Mouse (Mus musculus): Measurements from ENCODE around the gene Ncoa1.
A peak's percentile ranks its signal among the peaks of the same experiment; 100 is the strongest.
"Not testable (repeated sequence)": the region's sequence is repeated elsewhere in the genome, so short reads cannot be mapped to it uniquely, and the experiment has no call there.

The Ncoa1 gene

DNA sequence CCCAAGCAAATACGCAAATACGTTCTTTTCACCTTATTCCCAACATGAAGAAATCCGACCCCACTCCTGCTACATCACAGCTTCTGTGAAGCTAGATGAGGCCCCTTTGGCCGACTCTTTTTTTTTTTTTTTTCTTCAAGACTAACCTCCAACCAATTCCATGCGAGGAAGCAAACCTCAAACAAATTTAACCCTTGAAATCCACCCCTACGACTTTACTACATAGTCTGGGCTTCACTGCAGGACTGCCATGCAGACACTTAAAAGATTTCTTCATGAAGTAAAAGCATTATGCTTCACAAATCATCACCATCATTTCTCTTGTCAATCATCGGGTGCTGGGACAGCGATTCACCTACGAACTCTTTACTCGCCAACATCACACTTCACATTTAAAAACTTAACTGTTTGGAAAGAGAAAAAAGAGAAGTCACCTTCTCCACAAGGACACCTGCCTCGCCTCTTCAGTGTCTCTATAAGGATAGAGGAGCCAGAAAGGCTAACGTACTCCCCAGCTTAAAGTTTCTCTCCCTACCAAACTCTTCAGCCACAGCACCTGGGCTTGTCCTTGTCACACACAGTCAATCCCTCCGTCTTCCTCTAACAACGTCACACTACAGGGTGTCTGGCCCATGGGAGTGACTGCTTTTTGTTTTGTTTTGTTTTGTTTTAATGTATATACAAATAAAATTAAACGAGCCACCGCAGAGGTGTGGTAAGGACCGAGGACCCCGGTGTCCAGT is 1.6 kb downstream of the Ncoa1 start:
- peak in 1 of 2 experiments; percentile 17 for DNase-seq

DNA sequence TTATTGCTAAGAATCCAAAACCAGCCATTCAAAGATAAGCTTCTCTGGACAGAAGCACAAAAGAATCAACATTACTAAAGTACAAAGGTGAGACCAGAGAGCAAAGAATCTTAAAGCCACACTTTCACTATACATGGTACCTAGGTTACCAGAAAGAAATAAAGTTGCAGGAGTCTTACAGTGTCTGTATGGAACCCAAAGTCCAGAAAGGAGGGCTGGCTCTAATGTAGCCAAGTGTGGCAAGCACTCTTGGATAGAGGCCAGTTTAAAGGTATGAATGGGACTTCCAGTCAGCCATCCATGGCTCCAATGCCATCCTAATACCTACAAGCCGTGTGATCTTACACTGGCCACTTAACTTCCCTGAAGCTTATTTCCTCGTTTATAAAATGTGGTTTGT is 7.9 kb downstream of the Ncoa1 start:
- no peak for DNase-seq

DNA sequence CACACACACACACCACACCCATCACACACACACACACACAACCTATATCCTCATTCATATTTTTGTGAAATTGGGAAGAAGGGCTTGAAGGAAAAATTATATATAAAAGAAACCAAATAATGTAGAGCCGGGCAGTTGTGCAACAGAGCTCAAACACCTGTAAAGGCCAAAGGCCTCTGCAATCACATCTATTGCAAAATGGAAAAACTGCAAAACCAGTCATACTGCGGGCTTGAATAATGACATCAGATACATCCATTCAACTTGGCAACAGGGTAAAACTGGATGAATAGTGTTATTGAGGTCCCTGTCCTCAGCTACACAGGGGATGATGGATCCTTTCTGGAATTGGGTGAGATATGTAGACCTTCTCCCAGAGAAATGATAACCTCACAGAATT is 13.3 kb downstream of the Ncoa1 start:
- no peak for DNase-seq

DNA sequence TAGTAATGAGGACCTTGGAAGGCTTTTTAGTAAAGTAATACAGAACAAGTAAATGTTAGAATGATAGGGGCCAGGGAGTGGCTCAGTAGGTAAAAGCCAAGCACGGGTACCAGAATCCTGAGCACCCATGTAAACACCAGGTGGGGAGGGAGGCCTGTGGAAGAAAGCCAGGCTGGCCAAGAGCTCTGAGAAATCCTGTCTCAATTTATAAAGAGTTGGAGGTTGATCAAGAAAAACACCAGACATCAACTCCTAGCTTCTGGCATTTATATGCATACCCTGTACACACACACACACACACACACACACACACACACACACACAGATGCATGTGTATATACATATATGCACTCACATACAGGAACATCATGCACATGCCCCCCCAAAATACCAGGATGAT is 14.6 kb downstream of the Ncoa1 start:
- no peak for DNase-seq

DNA sequence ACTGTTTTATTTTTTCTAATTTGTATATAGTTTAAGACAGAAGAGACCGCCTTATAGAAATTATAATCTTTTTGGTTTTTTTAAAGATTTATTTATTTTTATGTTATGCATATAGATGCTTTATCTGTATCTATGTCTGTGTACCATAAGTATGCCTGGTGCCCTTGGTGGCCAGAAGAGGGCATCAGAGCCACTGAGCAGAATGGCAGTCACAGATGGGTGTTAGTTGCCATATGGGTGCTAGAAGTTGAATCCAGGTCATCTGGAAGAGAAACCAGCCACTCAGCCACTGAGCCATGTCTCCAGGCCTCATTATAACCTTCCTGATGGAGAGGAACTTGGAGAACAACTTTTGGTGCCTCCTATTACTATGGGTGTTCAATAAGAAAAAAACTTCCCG is 16.0 kb downstream of the Ncoa1 start:
- no peak for DNase-seq

DNA sequence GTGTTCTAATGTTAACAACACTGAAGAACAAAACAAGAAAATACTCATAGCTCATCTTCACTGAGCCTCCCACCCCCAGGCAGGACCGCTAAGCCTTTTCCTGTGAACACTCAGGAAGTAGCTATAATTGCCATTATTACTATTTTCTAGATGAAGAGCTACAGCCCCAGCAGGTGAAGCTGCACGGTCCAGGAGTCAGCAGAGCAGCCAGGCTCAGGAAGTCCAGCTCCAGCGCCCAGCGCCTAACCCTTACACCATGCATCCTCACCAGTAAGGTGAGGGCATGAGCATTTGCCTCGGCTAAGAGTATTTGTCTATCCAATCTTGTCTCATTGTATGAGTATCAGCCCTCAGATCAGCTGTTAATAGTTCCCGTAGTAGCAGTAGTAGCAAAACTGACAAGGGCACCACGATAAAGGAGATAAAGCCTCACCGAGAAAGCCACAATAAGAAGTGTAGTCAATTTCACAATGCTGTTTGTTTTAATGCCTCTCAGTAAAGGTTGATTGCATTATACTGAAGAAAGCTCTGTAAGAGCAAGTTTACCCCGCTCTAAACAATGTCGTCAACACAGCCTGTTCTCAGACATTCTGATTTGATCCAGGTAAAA is 21.9 kb downstream of the Ncoa1 start:
- DNase-seq = peak in 1 of 2 experiments; percentile 28

DNA sequence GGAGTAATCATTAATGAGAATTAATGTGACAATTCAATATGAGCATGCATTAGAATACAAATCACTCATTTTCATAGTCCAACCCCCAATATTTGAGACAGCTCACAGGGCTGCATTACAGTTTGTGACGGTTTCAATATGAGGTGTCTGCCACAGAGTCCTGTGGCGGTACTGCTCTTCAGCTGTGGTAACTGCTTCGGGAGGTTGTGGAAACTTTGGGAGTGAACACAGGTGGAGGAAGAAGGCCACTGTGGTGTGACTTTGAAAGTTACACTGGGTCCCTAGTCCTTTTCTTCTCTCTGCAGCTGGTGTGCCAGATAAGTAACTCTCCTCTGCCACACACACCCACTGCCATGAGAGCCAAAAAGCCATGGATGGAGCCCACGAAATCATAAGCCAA is 22.7 kb downstream of the Ncoa1 start:
- no peak for DNase-seq

DNA sequence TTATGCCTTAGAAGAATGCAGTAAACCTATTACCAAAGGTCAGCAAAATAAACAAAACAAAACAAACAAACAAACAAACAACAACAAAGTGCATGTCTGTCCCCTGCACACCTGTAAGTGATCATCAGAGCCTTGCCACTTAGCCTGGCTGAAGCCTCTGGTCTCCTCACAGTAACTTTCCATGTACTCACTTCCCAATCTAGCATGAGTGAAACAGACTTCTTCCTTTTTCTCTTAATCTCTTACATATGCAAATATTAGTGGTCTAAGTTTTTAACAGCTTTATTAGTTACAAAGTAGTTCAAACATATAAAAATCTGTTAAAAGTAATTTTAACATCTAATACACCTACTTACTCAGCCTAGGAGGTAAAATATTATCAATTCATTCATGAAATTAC is 24.7 kb downstream of the Ncoa1 start:
- DNase-seq = no peak

DNA sequence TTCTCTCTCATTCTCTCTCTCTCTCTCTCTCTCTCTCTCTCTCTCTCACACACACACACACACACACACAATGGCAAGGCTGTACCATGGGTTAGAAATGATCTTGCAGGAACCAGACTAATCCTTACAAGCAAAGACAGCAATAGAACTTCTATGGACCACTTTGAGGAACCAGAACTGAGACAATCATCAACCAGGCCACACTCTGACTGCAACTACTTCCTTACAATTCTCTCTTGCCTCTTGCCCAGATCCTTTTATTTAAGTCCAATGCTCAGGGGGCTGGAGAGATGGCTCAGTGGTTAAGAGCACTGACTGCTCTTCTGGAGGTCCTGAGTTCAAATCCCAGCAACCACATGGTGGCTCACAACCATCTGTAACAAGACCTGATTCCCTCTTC is 26.5 kb downstream of the Ncoa1 start:
- not testable (repeated sequence) for DNase-seq

DNA sequence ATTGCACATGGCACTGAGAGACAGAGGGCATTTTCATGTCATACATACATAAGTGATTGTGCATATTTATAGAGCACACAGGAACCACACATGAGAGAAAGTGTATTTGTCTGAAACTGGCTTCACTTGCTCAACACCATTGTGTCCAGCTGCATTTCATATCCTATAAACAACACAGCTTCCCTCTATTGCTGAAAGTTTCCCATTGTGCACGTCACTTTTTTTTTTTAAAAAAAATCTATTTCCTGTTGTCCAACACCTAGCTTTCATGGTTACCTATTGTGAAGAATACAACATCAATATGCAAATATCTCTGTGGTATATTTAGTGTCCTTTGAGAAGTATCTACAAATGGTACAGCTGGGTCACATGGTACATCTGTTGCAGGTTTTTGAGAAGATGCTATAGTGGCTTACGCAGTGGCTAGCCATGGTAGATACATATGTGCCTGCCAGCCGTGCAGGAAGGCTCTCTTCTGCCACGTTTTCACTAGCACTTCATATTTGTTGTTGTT is 28.8 kb downstream of the Ncoa1 start:
- no peak for DNase-seq

DNA sequence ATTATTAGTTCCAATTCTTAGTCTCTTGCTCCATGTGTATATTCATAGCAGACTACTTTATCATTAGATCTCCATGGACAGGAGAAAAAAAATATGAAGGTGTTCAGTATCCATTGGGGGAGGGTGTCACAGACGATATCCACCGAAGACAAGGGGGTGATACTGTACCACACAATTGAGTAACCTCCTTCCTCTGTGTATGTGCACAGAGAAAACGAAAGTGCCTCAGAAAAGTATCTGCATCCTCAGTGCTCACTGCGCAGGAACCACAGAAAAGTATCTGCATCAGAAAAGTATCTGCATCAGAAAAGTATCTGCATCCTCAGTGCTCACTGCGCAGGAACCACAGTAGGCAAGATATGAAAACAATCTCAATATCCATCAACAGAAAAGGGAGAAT is 32.0 kb downstream of the Ncoa1 start:
- DNase-seq = no peak

DNA sequence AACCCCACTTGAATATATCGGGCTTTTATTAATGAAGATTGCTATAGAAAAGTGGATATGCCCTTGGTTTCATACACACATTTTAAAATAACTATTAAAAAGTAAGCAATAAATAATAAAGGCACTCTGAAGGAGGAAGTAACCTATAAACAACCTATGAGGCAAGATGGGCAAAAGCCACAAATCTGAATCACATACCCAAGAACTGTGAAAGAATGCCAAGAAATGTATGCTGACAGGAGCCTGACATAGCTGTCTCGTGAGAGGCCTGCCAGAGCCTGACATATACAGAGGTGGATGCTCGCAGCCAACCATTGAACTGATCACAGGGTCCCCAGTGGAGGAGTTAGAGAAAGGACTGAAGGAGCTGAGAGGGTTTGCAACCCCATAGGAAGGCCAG is 35.5 kb downstream of the Ncoa1 start:
- no peak for DNase-seq

DNA sequence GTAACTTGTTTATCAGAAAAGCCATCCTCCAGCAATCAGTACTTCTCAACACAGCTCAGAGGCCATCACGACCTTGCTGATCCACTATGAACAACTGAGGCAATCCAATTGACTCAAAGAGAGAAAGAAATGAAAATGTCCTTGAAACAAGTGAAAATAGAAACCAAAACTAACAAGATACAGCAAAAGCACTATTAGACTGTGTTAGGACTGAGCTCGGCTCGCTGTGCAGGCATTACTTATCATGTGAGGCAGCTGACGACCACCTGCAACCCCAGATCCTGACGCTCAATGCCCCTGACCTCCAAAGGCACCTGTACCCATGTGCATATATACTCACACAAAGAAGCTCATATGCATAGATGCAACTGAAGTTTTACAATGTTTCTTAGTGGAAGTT is 40.8 kb downstream of the Ncoa1 start:
- DNase-seq = no peak

DNA sequence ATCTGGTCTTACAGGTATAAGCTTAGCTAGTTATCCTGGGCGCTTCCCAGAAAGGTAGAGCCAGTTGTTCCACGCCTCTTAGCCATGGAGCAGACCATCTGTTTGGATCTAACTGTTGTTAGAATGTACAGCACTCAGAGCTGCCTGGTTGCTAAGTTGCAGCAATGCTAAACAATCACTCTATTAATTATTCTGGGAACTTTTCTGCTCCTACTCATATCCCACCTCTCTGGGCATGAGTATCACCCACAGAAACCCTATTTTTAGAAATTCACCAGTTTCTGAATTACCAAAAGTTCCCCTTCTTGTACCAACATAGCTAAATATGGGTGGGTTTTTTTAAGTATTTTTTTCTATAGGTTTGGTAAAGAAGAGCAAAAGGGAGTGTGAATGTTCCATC is 43.4 kb downstream of the Ncoa1 start:
- no peak for DNase-seq

DNA sequence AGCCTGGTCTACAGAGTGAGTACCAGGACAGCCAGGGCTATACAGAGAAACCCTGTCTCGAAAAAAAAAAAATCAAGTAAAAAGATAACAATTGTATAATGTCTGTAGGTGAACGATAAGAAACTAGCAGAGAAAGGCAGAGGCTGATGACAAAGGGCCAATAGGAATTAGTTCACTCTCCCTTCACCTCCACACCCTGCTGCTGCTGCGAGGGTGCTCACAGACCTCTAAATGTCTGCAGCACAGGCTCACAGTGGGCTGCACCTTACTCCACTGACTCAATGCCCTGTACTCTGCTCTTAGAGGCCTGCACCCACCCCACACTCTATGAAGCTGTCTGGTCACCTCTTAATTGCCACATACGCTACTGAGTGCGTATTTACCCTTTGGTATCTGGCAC is 45.0 kb downstream of the Ncoa1 start:
- DNase-seq = no peak

DNA sequence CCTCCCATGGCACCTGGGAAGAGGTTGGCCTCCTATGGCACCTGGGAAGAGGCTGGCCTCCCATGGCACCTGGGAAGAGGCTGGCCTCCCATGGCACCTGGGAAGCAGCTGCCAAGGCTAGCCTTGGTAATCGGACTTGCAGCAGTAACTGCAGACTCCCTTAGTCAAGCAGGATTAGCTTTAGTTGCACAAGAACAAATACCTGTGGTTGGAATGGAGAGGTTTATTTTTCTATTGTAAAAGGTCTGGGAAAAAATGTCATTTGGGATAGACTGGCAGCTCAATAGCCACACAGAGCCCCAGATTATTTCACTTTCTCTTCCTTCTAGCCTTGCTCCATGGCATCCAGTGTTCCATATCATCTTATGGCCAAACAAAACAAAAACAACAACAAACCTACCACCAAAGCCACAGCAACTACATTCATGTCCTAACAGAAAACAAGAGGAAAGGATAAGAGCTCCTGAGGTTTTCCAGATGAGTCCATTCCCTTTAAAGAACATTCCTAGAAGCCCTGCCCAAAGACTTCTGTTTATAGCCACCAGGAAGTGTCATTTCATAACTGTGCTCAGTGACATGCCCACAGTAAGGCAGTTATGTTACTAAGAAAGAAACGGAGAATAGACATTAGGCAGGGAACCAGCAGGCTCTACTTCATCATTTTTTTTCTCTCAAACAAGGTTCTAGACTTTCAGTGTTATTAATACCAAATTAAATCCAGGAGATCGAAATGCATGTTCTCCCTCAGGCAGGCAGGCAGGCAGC is 46.7 kb downstream of the Ncoa1 start:
- no peak for DNase-seq

DNA sequence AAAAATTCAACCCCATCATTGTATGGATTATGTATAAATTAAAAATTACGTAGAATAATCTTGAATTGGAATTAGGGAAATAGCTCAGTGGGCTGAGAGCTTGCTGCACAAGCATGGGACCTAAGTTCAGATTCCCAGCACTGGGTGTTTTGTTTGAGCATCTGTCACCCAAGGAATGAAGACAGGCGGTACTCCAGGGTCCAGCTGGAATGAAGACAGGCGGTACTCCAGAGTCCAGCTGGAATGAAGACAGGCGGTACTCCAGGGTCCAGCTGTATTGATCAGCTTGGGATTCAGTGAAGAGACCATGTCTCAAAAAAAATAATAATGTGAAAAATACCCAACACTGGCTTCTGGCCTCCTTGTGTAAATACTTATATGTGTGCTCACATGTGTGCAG is 58.2 kb downstream of the Ncoa1 start:
- DNase-seq = no peak

DNA sequence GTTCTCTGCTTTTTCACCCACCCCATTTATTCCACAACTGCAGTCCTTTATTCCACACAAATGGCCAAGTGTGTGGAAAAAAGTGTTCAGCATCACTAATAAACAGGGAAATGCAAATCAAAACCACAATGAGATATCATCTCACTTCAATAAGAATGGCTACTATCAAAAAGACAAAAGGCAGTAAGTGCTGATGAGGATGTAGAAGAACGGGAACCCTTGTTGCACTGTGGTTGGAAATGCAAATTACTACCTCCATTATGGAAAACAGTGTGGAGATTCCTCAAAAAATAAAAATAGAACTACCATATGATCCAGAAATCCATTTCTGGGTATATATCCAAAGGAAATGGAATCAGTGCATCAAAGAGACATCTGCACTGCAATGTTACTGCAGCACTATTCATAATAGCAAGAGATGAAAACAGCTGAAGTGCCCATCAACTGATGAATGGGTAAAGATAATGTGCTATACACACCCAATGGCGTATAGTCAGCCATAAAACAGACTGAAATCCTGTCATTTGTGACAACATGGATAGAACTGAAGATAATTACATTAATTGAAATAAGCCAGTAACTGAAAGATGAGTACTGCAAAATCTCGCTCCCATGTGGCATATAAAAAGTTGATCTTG is 59.2 kb downstream of the Ncoa1 start:
- no peak for DNase-seq

DNA sequence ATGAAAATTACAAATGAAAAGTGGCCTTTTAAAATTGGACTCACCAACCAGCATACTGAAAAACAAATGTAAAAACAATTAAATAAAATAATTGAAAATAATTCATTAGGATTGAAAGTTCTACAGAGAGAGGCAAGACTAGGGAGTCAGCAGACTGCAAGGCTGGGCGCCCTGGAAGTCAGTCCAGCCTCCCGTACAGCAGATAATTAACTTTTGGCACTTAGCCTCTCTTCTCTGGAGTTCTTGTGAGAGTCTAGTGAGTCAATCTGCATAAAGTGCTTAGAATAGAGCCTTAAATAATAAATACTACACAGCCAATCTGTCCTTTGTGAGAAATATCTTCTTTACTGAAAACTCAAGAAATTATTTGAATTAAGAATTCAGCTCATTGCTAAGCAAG is 69.9 kb downstream of the Ncoa1 start:
- no peak for DNase-seq

DNA sequence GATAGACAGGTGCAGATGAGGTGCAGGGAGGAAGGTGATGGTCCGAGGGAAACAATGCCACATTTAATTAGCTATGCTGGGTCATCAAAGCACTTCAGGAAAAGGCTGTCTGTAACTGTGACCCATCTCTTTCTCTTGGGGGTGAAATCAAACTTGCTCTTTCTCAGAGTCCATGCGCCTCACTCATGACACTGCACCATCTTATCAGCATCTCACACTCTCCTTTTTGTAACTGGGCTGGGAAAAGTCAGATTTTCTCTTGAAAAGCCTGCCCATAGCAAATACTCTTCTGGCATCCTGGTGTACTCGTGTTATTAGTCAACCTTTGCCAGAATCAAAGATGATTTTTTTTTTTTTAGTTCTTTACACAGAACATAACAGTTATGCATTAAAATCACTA is 70.8 kb downstream of the Ncoa1 start:
- DNase-seq = no peak

DNA sequence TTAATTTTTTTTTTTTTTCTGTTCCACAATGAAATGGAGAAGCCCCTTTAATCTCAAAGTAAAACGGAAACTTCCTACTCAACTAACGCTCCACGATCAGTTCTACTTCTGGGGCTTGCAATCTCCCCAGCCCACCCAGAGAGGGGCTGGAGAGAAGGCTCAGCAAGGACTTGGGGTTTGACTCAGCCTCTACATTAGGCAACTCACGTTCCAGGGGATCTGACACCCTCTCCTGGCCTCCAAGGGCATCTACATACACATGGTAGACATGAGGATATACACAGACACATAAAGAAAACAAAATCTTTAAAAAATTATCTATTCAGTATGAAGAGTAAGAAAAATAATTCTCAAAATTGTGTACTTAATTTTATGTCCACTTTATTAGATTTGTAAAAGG is 73.8 kb downstream of the Ncoa1 start:
- no peak for DNase-seq

DNA sequence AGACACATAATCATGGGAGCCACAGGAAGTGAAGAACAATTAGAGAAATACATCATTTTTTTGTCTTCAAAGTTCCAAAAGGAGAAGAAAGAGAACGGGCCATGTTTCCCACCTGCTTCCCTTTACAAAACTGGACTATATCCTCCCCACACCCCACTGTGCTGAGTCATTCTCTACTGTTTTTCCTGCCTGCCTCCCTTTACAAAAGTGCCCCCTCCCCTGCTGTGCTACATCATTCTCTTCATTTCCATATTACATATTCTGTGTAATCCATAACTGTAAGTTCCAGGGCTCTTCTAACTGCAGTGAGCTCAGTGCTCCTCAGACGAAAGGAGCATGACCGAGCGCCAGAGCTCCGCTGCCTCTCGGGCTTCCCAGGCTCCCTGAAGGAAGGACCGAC is 80.8 kb downstream of the Ncoa1 start:
- DNase-seq = no peak

DNA sequence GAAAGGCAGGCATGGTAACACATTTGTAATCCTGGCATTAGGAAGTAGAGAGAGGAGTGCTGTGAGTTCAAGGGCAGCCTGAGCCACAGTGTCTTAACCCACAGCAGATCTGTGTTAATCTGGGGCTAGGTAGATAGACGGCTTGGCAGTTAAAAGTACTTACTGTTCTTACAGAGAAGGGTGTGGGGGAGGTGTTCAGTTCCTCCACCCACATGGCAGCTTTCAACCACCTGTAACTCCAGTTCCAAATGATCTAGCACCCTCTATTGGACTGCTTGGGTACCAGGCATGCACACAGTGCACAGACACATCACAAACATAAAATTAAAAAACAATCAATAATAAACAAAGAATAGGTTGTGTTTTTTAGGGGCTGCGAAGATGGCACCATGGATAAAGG is 84.4 kb downstream of the Ncoa1 start:
- no peak for DNase-seq

DNA sequence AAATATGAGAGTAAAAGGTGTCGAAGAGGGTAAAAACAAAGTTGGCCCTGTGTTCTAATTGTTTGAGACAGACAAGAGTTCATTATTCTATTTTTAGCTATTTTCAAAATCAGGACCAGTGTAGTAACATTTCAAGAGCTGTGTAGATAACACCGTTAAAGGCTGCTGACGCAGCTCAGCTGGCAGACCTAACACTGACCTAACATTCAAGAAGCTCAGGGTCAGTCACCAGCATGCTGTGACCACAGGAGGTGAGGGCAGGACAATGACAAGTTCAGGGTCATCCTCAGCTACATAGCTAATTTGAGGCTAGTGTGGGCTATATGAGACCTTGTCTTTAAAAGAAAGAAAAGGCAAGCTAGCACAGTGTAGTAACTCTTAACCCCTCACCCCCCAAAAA is 84.9 kb downstream of the Ncoa1 start:
- no peak for DNase-seq
